ENCODE assay signal across 8 mouse cellular contexts in the genomic region with DNA sequence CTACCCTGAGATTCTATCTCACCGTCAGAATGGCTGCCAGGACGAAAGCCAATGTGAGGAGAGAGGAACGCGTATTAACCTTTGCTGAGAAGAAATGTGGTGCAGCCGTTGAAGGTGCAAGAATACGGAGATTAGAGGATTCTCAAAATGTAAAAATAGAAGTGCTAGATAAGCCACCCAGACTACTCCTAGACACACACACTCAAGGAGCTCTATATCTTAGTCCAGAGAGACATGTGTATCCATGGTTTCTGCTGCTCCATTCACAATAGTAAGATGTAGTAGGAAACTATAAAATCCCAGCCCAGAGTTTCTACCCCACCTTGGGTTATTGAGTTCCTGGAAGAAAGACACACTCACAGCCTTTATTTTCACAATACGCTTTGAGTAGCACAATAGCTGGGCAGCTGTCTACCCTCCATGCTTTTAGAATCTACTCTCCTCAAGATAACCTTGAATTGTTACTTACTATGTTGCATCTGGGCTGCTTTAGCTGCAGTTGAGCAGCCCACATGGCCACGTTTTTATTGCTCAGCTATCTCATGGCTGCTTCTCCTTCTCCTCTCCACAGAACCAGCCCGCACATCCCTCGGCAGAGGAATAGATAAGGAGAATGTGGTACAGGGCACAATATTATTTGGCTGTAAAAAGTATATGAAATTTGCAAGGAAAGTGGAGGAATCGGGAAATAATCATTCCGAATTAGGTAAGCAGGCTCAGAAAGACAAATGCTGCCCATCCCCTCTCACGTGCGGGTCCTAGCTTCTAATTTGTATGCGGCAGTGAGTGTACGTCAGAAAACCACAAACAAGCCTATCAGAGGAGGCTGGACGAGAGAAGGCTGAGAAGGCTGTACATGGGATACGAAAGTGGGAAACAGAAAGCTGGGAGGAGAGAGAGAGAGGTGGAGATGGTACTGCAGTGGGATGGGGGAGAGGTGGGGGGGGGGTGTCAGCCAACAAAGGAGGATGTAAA.
A peak's percentile ranks its signal among the peaks of the same experiment; 100 is the strongest.
DNase-seq lines count a peak whose midpoint lies in the region; ATAC-seq and TF ChIP-seq lines count a peak whose summit lies in the region.
"Had no signal": no experiment of that assay in that cellular context is flagged by ENCODE, and none has a peak within 500 bp of the region (broad histone marks: within the 10 kb centered on the region; RNA-seq: fewer than 3 reads in every experiment).

No protein-coding gene starts in this region.

- 0 out of 2 replicates have a peak, but pooled peaks cover under 1% of the 10 kb centered on the region for H3K4me1 ChIP-seq in intestine, embryonic 14.5 days (replicated peaks; ENCODE audit: control insufficient read depth, insufficient read depth, low read length)
- no peaks in the 10 kb centered on the region for H3K4me1 ChIP-seq in intestine, postnatal 0 days (replicated peaks; ENCODE audit: control insufficient read depth, insufficient read depth, low read length)
- no peaks in the 10 kb centered on the region for H3K4me1 ChIP-seq in hindbrain, embryonic 13.5 days (replicated peaks)
- H3K4me1 ChIP-seq in midbrain, embryonic 12.5 days: 0 out of 2 replicates have a peak, but pooled peaks cover 9% of the 10 kb centered on the region

- H3K9me3 ChIP-seq in intestine, embryonic 14.5 days (ENCODE audit: control insufficient read depth, low read length): no peaks in the 10 kb centered on the region
- H3K9me3 ChIP-seq in intestine, postnatal 0 days (ENCODE audit: control insufficient read depth): no peaks in the 10 kb centered on the region
- no peaks in the 10 kb centered on the region for H3K9me3 ChIP-seq in hindbrain, embryonic 13.5 days
- no peaks in the 10 kb centered on the region for H3K9me3 ChIP-seq in midbrain, embryonic 12.5 days

- H3K9ac ChIP-seq in intestine, embryonic 14.5 days (ENCODE audit: low read length): no peak overlapping the region
- no peak overlapping the region for H3K9ac ChIP-seq in intestine, postnatal 0 days (ENCODE audit: low read depth, low read length)
- H3K9ac ChIP-seq in hindbrain, embryonic 13.5 days: peak overlapping the region; percentile 25; the same call in 1 of the 2 replicates
- H3K9ac ChIP-seq in midbrain, embryonic 12.5 days (replicated peaks): no peak overlapping the region

- DNase-seq in intestine, embryonic 14.5 days (ENCODE audit: low spot score): no peak
- peak; percentile 32 for DNase-seq in MN1 (ENCODE audit: low spot score)
- DNase-seq in adrenal gland, postnatal 36 days: no peak
- no peak for DNase-seq in gastrocnemius, adult 8-10 months (ENCODE audit: low spot score in 2 of 2)
- DNase-seq: thymus, postnatal 4 days had no signal

- WGBS in intestine, embryonic 14.5 days: 78% methylated on average over 18 of the region's 18 CpGs
- WGBS in intestine, postnatal 0 days: 76% methylated on average over 18 of the region's 18 CpGs
- 68% methylated on average over 18 of the region's 18 CpGs for WGBS in hindbrain, embryonic 13.5 days
- 73% methylated on average over 18 of the region's 18 CpGs for WGBS in midbrain, embryonic 12.5 days

- H3K27ac ChIP-seq in intestine, embryonic 14.5 days (ENCODE audit: low read depth): no peak overlapping the region
- no peak overlapping the region for H3K27ac ChIP-seq in intestine, postnatal 0 days (ENCODE audit: low read depth, low read length)
- H3K27ac ChIP-seq in hindbrain, embryonic 13.5 days: peak overlapping the region; percentile 66; the same call in 1 of the 2 replicates
- no peak overlapping the region for H3K27ac ChIP-seq in midbrain, embryonic 12.5 days (replicated peaks)

- H3K36me3 ChIP-seq in intestine, embryonic 14.5 days (ENCODE audit: control insufficient read depth, insufficient read depth, low read length): no peaks in the 10 kb centered on the region
- H3K36me3 ChIP-seq in intestine, postnatal 0 days (ENCODE audit: control insufficient read depth, insufficient read depth): no peaks in the 10 kb centered on the region
- no peaks in the 10 kb centered on the region for H3K36me3 ChIP-seq in hindbrain, embryonic 13.5 days
- H3K36me3 ChIP-seq in midbrain, embryonic 12.5 days: no peaks in the 10 kb centered on the region

- 0 out of 2 replicates have a peak overlapping the region, but pooled peaks have one; percentile 6 for H3K4me2 ChIP-seq in intestine, embryonic 14.5 days (ENCODE audit: low read length)
- H3K4me2 ChIP-seq in intestine, postnatal 0 days (replicated peaks; ENCODE audit: low read depth): no peak overlapping the region
- peak overlapping the region; percentile 26 for H3K4me2 ChIP-seq in hindbrain, embryonic 13.5 days
- no peak overlapping the region for H3K4me2 ChIP-seq in midbrain, embryonic 12.5 days (replicated peaks)

- no peak for ATAC-seq in intestine, embryonic 14.5 days (replicated peaks; ENCODE audit: low FRiP score, low TSS enrichment, low read depth)
- no peak for ATAC-seq in intestine, postnatal 0 days
- ATAC-seq in hindbrain, embryonic 13.5 days (ENCODE audit: low FRiP score): peak; percentile 62
- peak; percentile 76 for ATAC-seq in midbrain, embryonic 12.5 days (ENCODE audit: low FRiP score, low read depth)

- H3K4me3 ChIP-seq in intestine, embryonic 14.5 days (ENCODE audit: low read depth, low read length): no peak overlapping the region
- H3K4me3 ChIP-seq in intestine, postnatal 0 days (ENCODE audit: low read depth, low read length): no peak overlapping the region
- H3K4me3 ChIP-seq in hindbrain, embryonic 13.5 days: no peak overlapping the region
- no peak overlapping the region for H3K4me3 ChIP-seq in midbrain, embryonic 12.5 days

- TF ChIP-seq CTCF in intestine, postnatal 0 days (IDR thresholded peaks at IDR 0.05; ENCODE audit: low read depth): no peak

- H3K27me3 ChIP-seq in intestine, embryonic 14.5 days (replicated peaks; ENCODE audit: control insufficient read depth, insufficient read depth, low read length): no peaks in the 10 kb centered on the region
- H3K27me3 ChIP-seq in intestine, postnatal 0 days (replicated peaks; ENCODE audit: control insufficient read depth, insufficient read depth, low read length): no peaks in the 10 kb centered on the region
- H3K27me3 ChIP-seq in hindbrain, embryonic 13.5 days: no peaks in the 10 kb centered on the region
- no peaks in the 10 kb centered on the region for H3K27me3 ChIP-seq in midbrain, embryonic 12.5 days

Comparison
In these comparisons a context has a peak if more than half of its experiments do, and no peak if none do; other contexts are left out.
1. H3K4me2 ChIP-seq: peak in intestine, embryonic 14.5 days (single experiment) and hindbrain, embryonic 13.5 days (single experiment); none in intestine, postnatal 0 days (single experiment) and midbrain, embryonic 12.5 days (single experiment).
2. ATAC-seq: peak in hindbrain, embryonic 13.5 days (single experiment) and midbrain, embryonic 12.5 days (single experiment); none in intestine, embryonic 14.5 days (single experiment) and intestine, postnatal 0 days (single experiment).